Mouse (Mus musculus): ENCODE results near the gene Rsph6a.

Gene Rsph6a

GRCm38 (mm10) chr7:19078732-19079131 is 24.2 kb downstream of the Rsph6a start:
- DNase-seq (ENCODE audit: extremely low spot score): no peak

GRCm38 (mm10) chr7:19080451-19080950 is 26.0 kb downstream of the Rsph6a start:
- no peak for DNase-seq (ENCODE audit: extremely low spot score)

- no peak for DNase-seq (ENCODE audit: extremely low spot score)
Measured at GRCm38 (mm10) chr7:19082171-19082570, 27.7 kb downstream of the Rsph6a start.

GRCm38 (mm10) chr7:19083096-19083495 is 28.6 kb downstream of the Rsph6a start:
- DNase-seq (ENCODE audit: extremely low spot score): no peak

GRCm38 (mm10) chr7:19083701-19084100 is 29.2 kb downstream of the Rsph6a start, which contains the start of gene Dmpk:
TSS of gene Dmpk (plus strand) at chr7:19083849.
- no peak for DNase-seq (ENCODE audit: extremely low spot score)

- no peak for DNase-seq (ENCODE audit: extremely low spot score)
Measured at GRCm38 (mm10) chr7:19084277-19084771, 29.8 kb downstream of the Rsph6a start.

GRCm38 (mm10) chr7:19084921-19085473 is 30.5 kb downstream of the Rsph6a start:
- no peak for DNase-seq (ENCODE audit: extremely low spot score)

- DNase-seq (ENCODE audit: extremely low spot score): no peak
Measured at GRCm38 (mm10) chr7:19085495-19085894, 31.0 kb downstream of the Rsph6a start.

GRCm38 (mm10) chr7:19086042-19086441 is 31.6 kb downstream of the Rsph6a start:
- peak; percentile 71 for DNase-seq (ENCODE audit: extremely low spot score)

- no peak for DNase-seq (ENCODE audit: extremely low spot score)
Measured at GRCm38 (mm10) chr7:19086760-19087159, 32.3 kb downstream of the Rsph6a start.

GRCm38 (mm10) chr7:19088813-19089212 is 34.3 kb downstream of the Rsph6a start:
- peak; percentile 57 for DNase-seq (ENCODE audit: extremely low spot score)

- DNase-seq (ENCODE audit: extremely low spot score): no peak
Measured at GRCm38 (mm10) chr7:19091913-19092312, 37.4 kb downstream of the Rsph6a start.

- DNase-seq (ENCODE audit: extremely low spot score): peak; percentile 83
Measured at GRCm38 (mm10) chr7:19092381-19093173, 38.1 kb downstream of the Rsph6a start.

- peak; percentile 89 for DNase-seq (ENCODE audit: extremely low spot score)
Measured at GRCm38 (mm10) chr7:19093174-19093521, 38.7 kb downstream of the Rsph6a start.

- peak; percentile 99 for DNase-seq (ENCODE audit: extremely low spot score)
Measured at GRCm38 (mm10) chr7:19093537-19094385, 39.3 kb downstream of the Rsph6a start.

GRCm38 (mm10) chr7:19094471-19094825 is 40.0 kb downstream of the Rsph6a start, which contains the start of gene Six5:
TSS of gene Six5 (plus strand) at chr7:19094594.
- DNase-seq (ENCODE audit: extremely low spot score): no peak

GRCm38 (mm10) chr7:19094826-19095750 is 40.6 kb downstream of the Rsph6a start:
- DNase-seq (ENCODE audit: extremely low spot score): peak; percentile 63

GRCm38 (mm10) chr7:19095751-19096110 is 41.2 kb downstream of the Rsph6a start:
- peak; percentile 86 for DNase-seq (ENCODE audit: extremely low spot score)

GRCm38 (mm10) chr7:19096421-19096976 is 42.0 kb downstream of the Rsph6a start:
- DNase-seq (ENCODE audit: extremely low spot score): no peak

- DNase-seq (ENCODE audit: extremely low spot score): no peak
Measured at GRCm38 (mm10) chr7:19097217-19097616, 42.7 kb downstream of the Rsph6a start.

- DNase-seq (ENCODE audit: extremely low spot score): no peak
Measured at GRCm38 (mm10) chr7:19097863-19098262, 43.4 kb downstream of the Rsph6a start.

Measured in embryo, embryonic 9.5 days (tissue).